Mouse (Mus musculus): ENCODE measurements around the gene Cxcl2. TPM values are rescaled to one million over a fixed set of nuclear protein-coding genes. Genes with fewer than 3 reads are reported as not detected.

Cxcl2 gene
- polyA plus RNA-seq, 2 experiments: 0.03 TPM; not detected in 1

DNA sequence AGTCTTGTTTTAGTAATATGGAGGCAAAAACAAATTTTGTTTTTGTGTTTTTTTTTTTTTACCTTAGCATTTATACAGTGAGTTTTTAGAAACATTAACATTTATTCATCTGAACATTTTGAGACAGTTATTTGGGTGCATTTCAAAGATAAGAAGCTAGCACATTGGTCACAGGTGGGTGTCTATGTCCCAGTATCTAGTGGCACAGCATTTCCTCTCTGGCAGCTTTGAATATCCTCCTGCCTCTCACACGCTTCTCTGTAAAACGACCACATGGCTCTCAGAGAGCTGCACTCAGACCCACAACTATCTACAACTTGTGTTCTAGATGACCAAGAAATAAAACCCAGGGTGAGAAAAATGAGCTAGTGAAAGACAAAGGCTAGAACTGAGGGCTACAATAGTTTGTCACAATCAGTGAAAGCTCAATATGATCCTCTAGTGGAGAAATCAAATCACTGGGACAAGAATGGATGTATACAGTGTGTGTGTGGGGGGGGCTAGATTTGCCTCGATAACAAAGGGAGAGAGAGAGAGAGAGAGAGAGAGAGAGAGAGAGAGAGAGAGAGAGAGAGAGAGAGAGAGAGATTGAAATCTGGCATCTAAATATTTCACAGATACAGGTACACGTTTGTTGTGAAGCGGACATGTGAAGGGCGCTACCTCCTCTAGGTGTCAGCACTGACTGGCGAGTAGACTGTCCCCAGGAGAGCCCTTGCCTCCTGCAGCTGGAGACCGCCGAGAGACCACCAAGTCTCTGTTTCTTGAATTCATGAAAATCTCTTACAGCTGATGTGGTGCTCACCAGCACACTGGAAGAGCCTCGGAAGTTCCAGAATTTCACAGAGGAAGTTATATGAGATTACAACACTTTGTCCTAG lies 1.1 kb upstream of the Cxcl2 start:
- 5% methylated on average over 10 of the region's 10 CpGs for WGBS (ENCODE audit: insufficient replicate concordance)
- Histone ChIP-seq H3K9me3 (ENCODE audit: control insufficient read depth, low read length) (no peaks in the 10 kb centered on the region), H3K27me3 (ENCODE audit: control insufficient read depth, insufficient read depth, low read length) (no peaks in the 10 kb centered on the region; the same call in 1 of the 2 replicates), H3K4me2 (ENCODE audit: low read depth) (peak overlapping the region; percentile 42), H3K4me3 (ENCODE audit: insufficient read depth in 1 of 2, low read depth in 2 of 2, low read length in 2 of 2) (no peak overlapping the region), H3K36me3 (replicated peaks; ENCODE audit: control insufficient read depth, insufficient read depth, low read depth) (no peaks in the 10 kb centered on the region), H3K27ac (no peak overlapping the region), H3K9ac (replicated peaks) (no peak overlapping the region), H3K4me1 (replicated peaks; ENCODE audit: control insufficient read depth in 2 of 2, insufficient read depth in 2 of 2, low read length in 1 of 2) (0 out of 4 replicates have a peak, but pooled peaks cover 0 to 4% of the 10 kb centered on the region in 2 experiments)
- TF ChIP-seq EP300 (IDR thresholded peaks at IDR 0.05; ENCODE audit: low read depth): no peak
- peak; percentile 42 for TF ChIP-seq CTCF (IDR thresholded peaks at IDR 0.05; ENCODE audit: low read depth)
- ATAC-seq (ENCODE audit: insufficient read depth): no peak
- no peak for DNase-seq (ENCODE audit: low read depth in 3 of 3, low spot score in 3 of 3)

- H3K9me3 ChIP-seq (ENCODE audit: control insufficient read depth, low read length): no peaks in the 10 kb centered on the region
- H3K27ac ChIP-seq: no peak overlapping the region
- no peak overlapping the region for H3K4me2 ChIP-seq (ENCODE audit: low read depth)
- ATAC-seq (ENCODE audit: insufficient read depth) (no peak), DNase-seq (ENCODE audit: low read depth in 3 of 3, low spot score in 3 of 3) (no peak)
- no peaks in the 10 kb centered on the region for H3K4me1 ChIP-seq (replicated peaks; ENCODE audit: control insufficient read depth in 2 of 2, insufficient read depth in 2 of 2, low read length in 1 of 2)
- TF ChIP-seq CTCF (IDR thresholded peaks at IDR 0.05; ENCODE audit: low read depth) (peak; percentile 74), EP300 (IDR thresholded peaks at IDR 0.05; ENCODE audit: low read depth) (no peak)
- no peaks in the 10 kb centered on the region for H3K36me3 ChIP-seq (replicated peaks; ENCODE audit: control insufficient read depth, insufficient read depth, low read depth)
- 1% methylated on average over 2 of the region's 2 CpGs for WGBS (ENCODE audit: insufficient replicate concordance)
- H3K4me3 ChIP-seq (ENCODE audit: insufficient read depth in 1 of 2, low read depth in 2 of 2, low read length in 2 of 2): no peak overlapping the region
- H3K27me3 ChIP-seq (ENCODE audit: control insufficient read depth, insufficient read depth, low read length): no peaks in the 10 kb centered on the region; the same call in 1 of the 2 replicates
- H3K9ac ChIP-seq (replicated peaks): no peak overlapping the region
These were observed 5.3 kb downstream of the Cxcl2 start for GRCm38 (mm10) chr5:90908983-90909382.

DNA sequence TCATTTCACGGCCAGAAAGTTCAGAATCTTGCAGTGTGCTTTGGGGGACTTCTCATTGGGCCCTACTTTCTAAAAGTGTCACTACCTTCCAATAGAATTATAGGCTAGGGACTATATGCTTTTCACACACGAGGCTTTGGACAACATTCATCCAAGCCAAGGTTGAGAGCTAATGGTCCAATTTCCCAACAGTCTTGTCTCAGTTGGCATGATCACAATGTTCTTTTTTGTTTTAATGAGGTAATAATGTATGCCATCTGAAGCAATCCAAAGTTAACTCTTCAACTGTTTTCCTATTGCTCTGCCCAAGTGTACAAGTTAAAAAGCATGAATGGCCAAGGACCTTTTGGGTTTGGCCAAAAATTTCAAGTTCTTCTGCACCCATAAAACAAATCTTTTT lies 15.8 kb downstream of the Cxcl2 start:
- Histone ChIP-seq H3K4me1 (replicated peaks; ENCODE audit: control insufficient read depth in 2 of 2, insufficient read depth in 2 of 2, low read length in 1 of 2) (no peaks in the 10 kb centered on the region), H3K36me3 (replicated peaks; ENCODE audit: control insufficient read depth, insufficient read depth, low read depth) (no peaks in the 10 kb centered on the region), H3K27ac (no peak overlapping the region), H3K4me2 (ENCODE audit: low read depth) (no peak overlapping the region), H3K9me3 (ENCODE audit: control insufficient read depth, low read length) (no peaks in the 10 kb centered on the region), H3K27me3 (ENCODE audit: control insufficient read depth, insufficient read depth, low read length) (no peaks in the 10 kb centered on the region), H3K9ac (replicated peaks) (no peak overlapping the region), H3K4me3 (ENCODE audit: insufficient read depth in 1 of 2, low read depth in 2 of 2, low read length in 2 of 2) (no peak overlapping the region)
- no peak for ATAC-seq (ENCODE audit: insufficient read depth)
- TF ChIP-seq EP300 (IDR thresholded peaks at IDR 0.05; ENCODE audit: low read depth) (no peak), CTCF (IDR thresholded peaks at IDR 0.05; ENCODE audit: low read depth) (no peak)
- DNase-seq (ENCODE audit: low read depth in 3 of 3, low spot score in 3 of 3): no peak
- WGBS (ENCODE audit: insufficient replicate concordance): 45% methylated on average over 2 of the region's 2 CpGs

GRCm38 (mm10) chr5:90922958-90923357 lies 19.3 kb downstream of the Cxcl2 start:
- Histone ChIP-seq H3K36me3 (replicated peaks; ENCODE audit: control insufficient read depth, insufficient read depth, low read depth) (no peaks in the 10 kb centered on the region), H3K4me2 (ENCODE audit: low read depth) (no peak overlapping the region), H3K27me3 (ENCODE audit: control insufficient read depth, insufficient read depth, low read length) (no peaks in the 10 kb centered on the region), H3K4me3 (ENCODE audit: insufficient read depth in 1 of 2, low read depth in 2 of 2, low read length in 2 of 2) (no peak overlapping the region), H3K27ac (no peak overlapping the region), H3K4me1 (replicated peaks; ENCODE audit: control insufficient read depth in 2 of 2, insufficient read depth in 2 of 2, low read length in 1 of 2) (no peaks in the 10 kb centered on the region), H3K9ac (replicated peaks) (no peak overlapping the region), H3K9me3 (ENCODE audit: control insufficient read depth, low read length) (no peaks in the 10 kb centered on the region)
- TF ChIP-seq CTCF (IDR thresholded peaks at IDR 0.05; ENCODE audit: low read depth) (no peak), EP300 (IDR thresholded peaks at IDR 0.05; ENCODE audit: low read depth) (no peak)
- ATAC-seq (ENCODE audit: insufficient read depth): no peak
- DNase-seq (ENCODE audit: low read depth in 3 of 3, low spot score in 3 of 3): no peak
- WGBS (ENCODE audit: insufficient replicate concordance): 81% methylated on average over 4 of the region's 4 CpGs

- Histone ChIP-seq H3K4me2 (ENCODE audit: low read depth) (peak overlapping the region; percentile 75), H3K9ac (replicated peaks) (peak overlapping the region; percentile 79)
These were observed 26.9 kb downstream of the Cxcl2 start for GRCm38 (mm10) chr5:90930546-90930945.

More at GRCm38 (mm10) chr5:90930546-90930945, 26.9 kb downstream of the Cxcl2 start:
- peaks cover 3% of the 10 kb centered on the region in 2 experiments; a peak in 1 of 4 replicates for H3K4me1 ChIP-seq (replicated peaks; ENCODE audit: control insufficient read depth in 2 of 2, insufficient read depth in 2 of 2, low read length in 1 of 2)
- DNase-seq (ENCODE audit: low read depth in 3 of 3, low spot score in 3 of 3) (no peak), ATAC-seq (ENCODE audit: insufficient read depth) (no peak; the same call in 1 of the 2 replicates)
- no peak overlapping the region for H3K27ac ChIP-seq
- H3K4me3 ChIP-seq (ENCODE audit: insufficient read depth in 1 of 2, low read depth in 2 of 2, low read length in 2 of 2): peak overlapping the region; percentile 72
- H3K36me3 ChIP-seq (replicated peaks; ENCODE audit: control insufficient read depth, insufficient read depth, low read depth): no peaks in the 10 kb centered on the region
- TF ChIP-seq CTCF (IDR thresholded peaks at IDR 0.05; ENCODE audit: low read depth) (no peak), EP300 (IDR thresholded peaks at IDR 0.05; ENCODE audit: low read depth) (no peak)
- H3K9me3 ChIP-seq (ENCODE audit: control insufficient read depth, low read length): no peaks in the 10 kb centered on the region
- WGBS (ENCODE audit: insufficient replicate concordance): 63% methylated on average over 2 of the region's 2 CpGs
- H3K27me3 ChIP-seq (ENCODE audit: control insufficient read depth, insufficient read depth, low read length): no peaks in the 10 kb centered on the region

Data from liver, embryonic 14.5 days (tissue).